Mouse (Mus musculus) CH12.LX (cell line): ENCODE measurements around the gene Ssbp3.

Source experiments
- POLR2A ChIP-seq: IDR thresholded peaks from 2 replicates; pipeline ENCODE4 v1.6.1; 2011; ENCODE audit warnings: low read depth, mild to moderate bottlenecking, improper control_type of control experiment, low read length
- USF1 ChIP-seq: IDR thresholded peaks from 2 replicates; pipeline ENCODE4 v1.6.1; 2014; ENCODE audit warnings: low read depth, mild to moderate bottlenecking, inconsistent platforms, low read length, improper control_type of control experiment
- ZC3H11A ChIP-seq: IDR thresholded peaks from 2 replicates; pipeline ENCODE4 v1.6.1; 2012; ENCODE audit warnings: low read depth, mild to moderate bottlenecking, inconsistent platforms, low read length, improper control_type of control experiment

DNA sequence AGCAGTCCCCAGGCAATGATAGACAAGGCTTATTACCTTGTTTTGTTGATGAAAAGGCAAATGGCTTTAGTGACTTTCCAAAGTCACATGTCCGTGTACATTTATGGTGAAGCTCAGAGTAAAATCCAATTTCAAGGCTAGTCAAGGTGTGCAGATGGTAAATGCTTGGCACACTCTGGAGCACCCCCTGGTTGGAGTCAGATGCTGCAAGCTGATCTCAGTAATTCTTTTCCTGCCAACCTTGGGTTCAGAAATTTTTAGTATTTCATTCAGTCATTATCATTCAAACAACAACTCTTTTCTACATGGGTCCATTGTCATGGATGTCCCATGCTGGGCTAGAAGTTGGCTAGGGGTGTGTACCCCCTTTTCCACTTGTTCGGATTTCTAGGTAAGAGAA is 33.1 kb downstream of the Ssbp3 start:
- TF ChIP-seq ZC3H11A (no peak), POLR2A (no peak), USF1 (no peak)
